ENCODE assay signal across 9 mouse cellular contexts in the genomic region with DNA sequence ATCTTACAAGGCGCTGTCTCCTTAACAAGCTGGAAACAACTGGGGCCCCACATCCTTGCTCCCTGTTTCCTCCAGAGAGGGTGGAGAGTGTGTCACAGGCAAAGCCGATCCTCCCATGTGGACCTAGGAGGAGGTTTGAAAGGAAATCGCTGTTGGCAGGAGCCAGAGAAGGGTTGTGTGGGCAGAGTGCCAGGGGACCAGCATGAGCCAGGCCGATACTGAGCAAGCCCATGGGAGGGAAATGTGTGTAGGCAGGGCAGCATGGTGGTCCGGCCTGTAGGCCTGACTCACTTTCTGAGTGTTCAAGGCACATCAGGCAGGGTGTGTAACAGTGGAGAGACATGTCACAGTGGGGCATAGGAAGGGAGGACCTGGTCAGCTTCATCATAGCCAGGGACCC. TPM values are rescaled to one million over a fixed set of nuclear protein-coding genes. Genes with fewer than 3 reads are reported as not detected.
A peak's percentile ranks its signal among the peaks of the same experiment; 100 is the strongest.
DNase-seq lines count a peak whose midpoint lies in the region; ATAC-seq lines count a peak whose summit lies in the region.
"Had no signal": no experiment of that assay in that cellular context is flagged by ENCODE, and none has a peak within 500 bp of the region (broad histone marks: within the 10 kb centered on the region; RNA-seq: fewer than 3 reads in every experiment).

No protein-coding gene starts in this region.

- ATAC-seq in embryonic facial prominence, embryonic 13.5 days (ENCODE audit: insufficient number of reproducible peaks, insufficient read depth, low FRiP score, low TSS enrichment, low read depth), result no peak
- ATAC-seq in stomach, embryonic 14.5 days (ENCODE audit: insufficient number of reproducible peaks, insufficient read depth, low FRiP score, low read depth), result peak; percentile 26; the same call in 1 of the 2 replicates

- H3K27ac ChIP-seq in embryonic facial prominence, embryonic 13.5 days, result 0 out of 2 replicates have a peak overlapping the region, but pooled peaks have one; percentile 7
- H3K27ac ChIP-seq in embryonic facial prominence, embryonic 10.5 days (replicated peaks), result no peak overlapping the region
- H3K27ac ChIP-seq in stomach, embryonic 14.5 days (ENCODE audit: low read length), result no peak overlapping the region
- H3K27ac ChIP-seq: neural tube, embryonic 12.5 days had no signal

- no peak overlapping the region for H3K4me2 ChIP-seq in embryonic facial prominence, embryonic 13.5 days
- H3K4me2 ChIP-seq in stomach, embryonic 14.5 days (replicated peaks; ENCODE audit: low read depth, low read length), result no peak overlapping the region
- H3K4me2 ChIP-seq: neural tube, embryonic 12.5 days had no signal

- no peaks in the 10 kb centered on the region for H3K27me3 ChIP-seq in embryonic facial prominence, embryonic 13.5 days
- peaks cover 40% of the 10 kb centered on the region for H3K27me3 ChIP-seq in embryonic facial prominence, embryonic 10.5 days (replicated peaks; ENCODE audit: low read depth, poor library complexity, severe bottlenecking)
- no peaks in the 10 kb centered on the region for H3K27me3 ChIP-seq in stomach, embryonic 14.5 days (ENCODE audit: control insufficient read depth, insufficient read depth, low read length)
- H3K27me3 ChIP-seq: neural tube, embryonic 12.5 days had no signal

- 54% methylated on average over 5 of the region's 5 CpGs for WGBS in embryonic facial prominence, embryonic 13.5 days
- WGBS in embryonic facial prominence, embryonic 10.5 days, result 88% methylated on average over 5 of the region's 5 CpGs
- 55% methylated on average over 5 of the region's 5 CpGs for WGBS in stomach, embryonic 14.5 days

- peaks cover 39% of the 10 kb centered on the region for H3K4me1 ChIP-seq in embryonic facial prominence, embryonic 13.5 days
- peaks cover 55% of the 10 kb centered on the region for H3K4me1 ChIP-seq in embryonic facial prominence, embryonic 10.5 days
- 0 out of 2 replicates have a peak, but pooled peaks cover 5% of the 10 kb centered on the region for H3K4me1 ChIP-seq in stomach, embryonic 14.5 days (ENCODE audit: control insufficient read depth, insufficient read depth, low read length)
- H3K4me1 ChIP-seq: neural tube, embryonic 12.5 days had no signal

- no peak for DNase-seq in embryonic facial prominence, embryonic 10.5 days (ENCODE audit: low spot score)
- DNase-seq in right cerebral cortex, postnatal 4 days, result peak; percentile 65
- DNase-seq in right cerebral cortex, adult 2 months (ENCODE audit: low spot score in 2 of 2), result no peak
- peak; percentile 59 to 67 for DNase-seq in kidney, adult 8-10 months
- DNase-seq in c-Kit-positive CD71-positive TER-119-positive erythroid progenitor cells, embryonic 14.5 days (ENCODE audit: low spot score), result no peak
- DNase-seq in frontal cortex, postnatal 25 days (ENCODE audit: low spot score in 2 of 2), result no peak

- no peaks in the 10 kb centered on the region for H3K36me3 ChIP-seq in embryonic facial prominence, embryonic 13.5 days
- H3K36me3 ChIP-seq in embryonic facial prominence, embryonic 10.5 days (replicated peaks), result no peaks in the 10 kb centered on the region
- H3K36me3 ChIP-seq in stomach, embryonic 14.5 days (ENCODE audit: control insufficient read depth, insufficient read depth, low read length), result no peaks in the 10 kb centered on the region
- H3K36me3 ChIP-seq: neural tube, embryonic 12.5 days had no signal

- H3K9ac ChIP-seq in embryonic facial prominence, embryonic 13.5 days, result no peak overlapping the region
- no peak overlapping the region for H3K9ac ChIP-seq in stomach, embryonic 14.5 days (replicated peaks; ENCODE audit: low read depth, low read length)
- H3K9ac ChIP-seq: neural tube, embryonic 12.5 days had no signal

- no peaks in the 10 kb centered on the region for H3K9me3 ChIP-seq in embryonic facial prominence, embryonic 13.5 days
- peaks cover 5% of the 10 kb centered on the region; the same call in 1 of the 2 replicates for H3K9me3 ChIP-seq in embryonic facial prominence, embryonic 10.5 days
- no peaks in the 10 kb centered on the region for H3K9me3 ChIP-seq in stomach, embryonic 14.5 days (ENCODE audit: control insufficient read depth, low read depth, low read length)
- H3K9me3 ChIP-seq: neural tube, embryonic 12.5 days had no signal

- H3K4me3 ChIP-seq in embryonic facial prominence, embryonic 13.5 days, result no peak overlapping the region
- H3K4me3 ChIP-seq in embryonic facial prominence, embryonic 10.5 days, result no peak overlapping the region
- no peak overlapping the region for H3K4me3 ChIP-seq in stomach, embryonic 14.5 days (ENCODE audit: low read depth, low read length)
- H3K4me3 ChIP-seq: neural tube, embryonic 12.5 days had no signal

RNA-seq across cellular contexts. Expression of gene Spsb1, which starts 11.4 kb away (rescaled TPM):
- 12.2 and 13.5 TPM in 2 replicates for polyA plus RNA-seq in embryonic facial prominence, embryonic 13.5 days (2015; fragmentation: Nextera tagmentation; extraction: Ambion mirVana)
- polyA plus RNA-seq in embryonic facial prominence, embryonic 10.5 days (2016; fragmentation: Nextera tagmentation; extraction: Ambion mirVana), result 16.7 and 21.4 TPM in 2 replicates
- polyA plus RNA-seq in stomach, embryonic 14.5 days (2014; fragmentation: Nextera tagmentation; extraction: Ambion mirVana), result 15.9 and 19.2 TPM in 2 replicates

RNA-seq across cellular contexts. Expression of gene H6pd, which starts 42.6 kb away (rescaled TPM):
- polyA plus RNA-seq in embryonic facial prominence, embryonic 13.5 days (2015; fragmentation: Nextera tagmentation; extraction: Ambion mirVana), result 7.0 and 8.0 TPM in 2 replicates
- 4.9 and 5.3 TPM in 2 replicates for polyA plus RNA-seq in embryonic facial prominence, embryonic 10.5 days (2016; fragmentation: Nextera tagmentation; extraction: Ambion mirVana)
- polyA plus RNA-seq in stomach, embryonic 14.5 days (2014; fragmentation: Nextera tagmentation; extraction: Ambion mirVana), result 8.8 and 10.2 TPM in 2 replicates

Comparison
In these comparisons a context has a peak if more than half of its experiments do, and no peak if none do; other contexts are left out.
1. DNase-seq: peak in right cerebral cortex, postnatal 4 days (single experiment) and kidney, adult 8-10 months (2 of 2); none in embryonic facial prominence, embryonic 10.5 days (single experiment), right cerebral cortex, adult 2 months (0 of 2), c-Kit-positive CD71-positive TER-119-positive erythroid progenitor cells, embryonic 14.5 days (single experiment) and frontal cortex, postnatal 25 days (0 of 2).